Mouse (Mus musculus): ENCODE results near the gene Gtf2a1.
"Not testable (repeated sequence)": the region's sequence is repeated elsewhere in the genome, so short reads cannot be mapped to it uniquely, and the experiment has no call there.

The Gtf2a1 gene

DNA sequence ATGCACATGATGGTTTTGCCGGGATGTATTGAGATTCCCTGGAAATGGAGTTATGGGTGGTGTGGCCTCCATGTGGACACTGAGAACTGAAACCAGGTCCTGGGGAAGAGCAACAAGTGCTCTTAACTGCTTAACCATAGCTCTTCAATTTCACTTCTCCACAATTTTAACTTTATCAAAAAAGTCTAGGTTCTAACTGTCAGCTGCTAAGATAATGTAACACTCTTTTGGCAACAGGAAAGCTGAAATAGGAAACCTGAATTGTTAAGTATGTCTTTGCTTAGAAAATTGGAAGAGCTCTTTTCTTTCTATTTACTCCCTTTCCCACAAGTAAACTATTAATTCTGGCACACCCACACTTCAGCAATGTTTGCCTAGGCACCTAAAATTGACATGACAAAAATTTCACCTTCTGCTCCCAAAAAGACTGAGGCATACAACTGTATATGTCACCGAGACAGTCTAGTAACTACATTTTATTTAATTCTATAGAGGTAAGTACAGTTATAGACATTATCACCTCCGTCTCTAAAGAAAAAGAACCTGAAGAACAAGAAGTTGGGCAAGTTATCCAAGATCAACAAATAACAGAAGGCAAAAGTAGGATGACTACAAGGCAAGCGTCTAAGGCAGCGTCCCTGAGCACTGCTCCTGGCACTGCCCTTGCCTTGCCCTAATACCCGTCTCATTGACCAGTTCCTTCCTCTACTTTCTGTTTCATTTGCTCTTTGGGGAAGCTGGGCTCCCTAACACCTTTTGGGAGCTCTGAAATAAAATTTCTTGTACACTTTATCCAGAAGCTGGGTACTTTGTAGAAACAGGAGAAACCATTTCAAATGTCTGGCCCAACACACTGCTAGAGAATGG lies 8.8 kb downstream of the Gtf2a1 start:
- DNase-seq (ENCODE audit: low read depth, low spot score) = no peak

DNA sequence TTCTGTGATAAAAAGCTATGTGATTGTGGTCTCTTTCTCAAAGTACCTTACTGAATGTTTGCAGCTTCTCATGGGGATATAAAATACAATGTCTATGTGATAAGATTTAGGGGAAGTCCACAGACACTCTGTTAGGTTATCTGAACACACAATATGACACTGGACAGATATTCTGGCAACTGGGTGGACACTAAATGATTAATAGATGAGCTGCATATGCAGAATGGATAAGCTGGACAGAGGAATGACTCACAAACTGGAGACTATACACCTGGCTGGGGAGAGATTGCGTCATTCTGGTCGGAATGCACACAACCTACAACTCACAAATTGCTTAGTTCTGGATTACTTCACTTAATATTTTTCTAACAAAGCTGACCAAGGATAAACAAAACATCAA lies 10.6 kb downstream of the Gtf2a1 start:
- no peak for DNase-seq (ENCODE audit: low read depth, low spot score)

DNA sequence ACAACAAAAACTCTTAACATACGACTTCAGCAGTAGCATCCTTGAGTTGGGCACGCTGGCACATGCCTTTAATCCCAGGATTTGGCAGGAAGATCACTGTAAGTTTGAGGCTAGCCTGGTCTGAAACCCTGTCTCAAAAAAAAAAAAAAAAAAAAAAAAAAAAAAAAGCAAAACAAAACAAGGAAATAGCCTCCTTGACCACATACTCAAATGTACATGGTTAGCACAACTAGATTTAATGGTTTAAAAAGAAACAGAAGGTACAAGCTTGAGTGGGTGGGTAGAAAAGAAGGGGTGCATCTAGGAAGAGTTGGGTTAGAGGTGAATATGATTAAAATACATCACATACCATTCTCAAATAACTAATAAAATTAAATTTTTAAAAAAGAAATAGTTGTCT lies 18.6 kb downstream of the Gtf2a1 start:
- DNase-seq (ENCODE audit: low read depth, low spot score) = no peak

DNA sequence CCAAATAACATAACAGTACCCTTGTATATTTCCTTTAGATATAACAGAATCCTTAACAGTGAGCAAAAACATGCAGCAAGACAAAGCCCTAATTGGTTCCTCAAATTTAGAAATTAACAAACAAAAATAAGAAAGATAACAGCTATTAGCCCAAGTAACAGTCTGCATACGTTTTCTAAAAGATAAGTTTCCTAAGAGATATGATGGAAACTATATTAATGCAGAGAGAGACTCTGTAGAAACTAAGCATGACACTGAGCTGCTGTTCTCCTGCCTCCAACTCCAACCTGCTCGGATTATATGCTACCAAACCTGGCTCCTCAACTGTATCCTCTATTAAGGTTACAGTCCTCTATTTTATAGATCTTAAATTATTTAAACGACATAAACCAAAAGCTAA lies 21.0 kb downstream of the Gtf2a1 start:
- no peak for DNase-seq (ENCODE audit: low read depth, low spot score)

DNA sequence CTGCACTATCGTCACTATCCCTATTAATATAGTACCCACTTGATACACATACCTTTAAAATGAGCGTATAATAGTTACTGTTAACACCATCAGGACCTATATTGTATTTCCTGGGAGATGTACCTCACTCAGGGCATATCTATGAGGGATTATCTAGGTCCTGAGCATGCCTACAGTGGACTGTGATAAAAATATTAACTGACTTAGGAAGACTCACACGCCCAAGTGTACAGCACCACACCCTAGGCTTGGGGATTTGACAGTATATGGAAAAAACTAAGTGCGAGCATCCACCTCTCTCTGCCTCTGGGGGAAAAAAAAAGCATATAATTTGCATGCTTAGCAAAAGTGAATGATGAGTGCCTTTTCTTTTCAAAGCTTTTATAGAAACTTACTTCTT lies 23.1 kb downstream of the Gtf2a1 start:
- no peak for DNase-seq (ENCODE audit: low read depth, low spot score)

DNA sequence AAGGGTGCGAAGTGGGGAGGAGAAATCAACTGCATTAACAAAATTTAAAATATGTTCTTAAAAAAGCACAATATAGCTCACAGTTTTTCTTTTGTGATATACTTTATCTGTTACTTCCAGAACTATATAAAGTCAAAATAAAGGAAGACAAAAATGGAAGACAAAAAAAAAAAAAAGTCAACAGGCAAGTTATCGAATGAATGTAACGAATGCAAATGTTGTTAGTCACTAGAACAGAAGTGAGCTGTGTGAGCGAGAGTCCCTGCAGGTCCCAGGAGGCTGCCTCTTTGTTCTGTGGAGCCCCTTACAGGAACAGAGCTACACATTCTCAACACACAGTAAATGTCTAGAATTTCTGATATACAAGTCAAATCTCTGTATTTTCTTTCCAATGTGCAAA lies 32.1 kb downstream of the Gtf2a1 start:
- not testable (repeated sequence) for DNase-seq (ENCODE audit: low read depth, low spot score)

DNA sequence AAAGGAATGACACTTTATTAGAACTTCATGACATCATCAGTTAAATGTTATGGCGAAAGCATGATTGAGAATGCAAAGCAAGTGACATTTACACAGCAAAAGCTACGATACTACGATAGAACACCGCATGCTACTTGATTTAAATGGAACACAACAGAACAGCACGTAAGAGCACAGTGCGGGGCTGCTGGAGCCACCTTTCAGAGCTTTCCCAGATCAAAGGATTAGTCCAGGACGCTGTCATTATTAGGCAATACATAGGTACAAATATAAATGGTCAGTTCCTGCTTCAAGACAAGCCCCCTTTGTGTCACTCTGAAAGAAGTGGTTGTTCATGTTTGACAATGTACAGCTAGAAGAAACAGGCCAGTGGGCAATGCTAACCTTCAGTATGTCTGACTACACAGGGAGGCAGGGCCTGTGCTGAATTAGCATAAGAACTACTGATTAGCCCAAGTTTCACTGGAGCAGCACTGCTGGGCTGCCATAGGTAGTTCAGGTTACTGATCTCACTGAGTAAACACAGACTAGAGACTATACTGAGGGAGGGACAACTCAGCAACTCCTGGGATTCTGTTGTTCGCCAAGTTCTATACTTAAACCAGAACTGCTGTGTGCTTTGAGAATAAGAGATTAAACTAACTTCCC lies 32.8 kb downstream of the Gtf2a1 start:
- peak; percentile 29 for DNase-seq (ENCODE audit: low read depth, low spot score)

DNA sequence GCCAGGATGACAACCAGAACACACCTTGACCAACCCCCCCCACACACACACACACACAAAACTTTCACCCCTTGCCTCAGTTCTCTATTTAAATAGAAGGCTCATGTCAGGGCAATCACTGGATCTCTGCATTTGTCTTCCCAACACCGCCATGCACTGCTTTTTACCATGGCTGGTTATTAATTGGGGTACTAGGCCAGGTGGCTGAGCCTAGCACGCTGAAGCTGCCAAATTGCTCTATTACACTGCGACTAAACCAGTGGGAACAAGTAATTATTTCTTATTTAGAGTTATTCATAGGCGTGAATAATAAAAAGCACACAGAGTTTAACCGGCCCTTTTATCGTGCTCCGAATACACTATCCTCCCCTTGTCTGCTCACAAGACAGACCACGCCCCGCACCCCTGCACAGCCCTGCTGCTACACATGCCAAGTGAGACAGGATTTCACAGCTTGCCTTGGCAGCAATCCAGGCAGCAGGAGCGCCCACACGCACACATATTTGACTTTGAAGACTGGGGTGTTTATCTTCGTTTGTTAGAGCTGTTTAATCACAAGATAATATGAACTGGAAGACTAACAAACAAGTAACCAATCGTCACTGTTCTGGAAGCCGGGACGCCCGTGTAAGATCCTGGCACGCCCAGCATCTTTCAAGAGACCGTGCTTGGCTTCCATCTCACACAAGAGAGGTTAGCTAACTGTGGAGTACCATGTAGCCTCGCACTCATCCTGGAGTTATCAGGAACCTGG lies 38.3 kb downstream of the Gtf2a1 start:
- peak; percentile 55 for DNase-seq (ENCODE audit: low read depth, low spot score)

DNA sequence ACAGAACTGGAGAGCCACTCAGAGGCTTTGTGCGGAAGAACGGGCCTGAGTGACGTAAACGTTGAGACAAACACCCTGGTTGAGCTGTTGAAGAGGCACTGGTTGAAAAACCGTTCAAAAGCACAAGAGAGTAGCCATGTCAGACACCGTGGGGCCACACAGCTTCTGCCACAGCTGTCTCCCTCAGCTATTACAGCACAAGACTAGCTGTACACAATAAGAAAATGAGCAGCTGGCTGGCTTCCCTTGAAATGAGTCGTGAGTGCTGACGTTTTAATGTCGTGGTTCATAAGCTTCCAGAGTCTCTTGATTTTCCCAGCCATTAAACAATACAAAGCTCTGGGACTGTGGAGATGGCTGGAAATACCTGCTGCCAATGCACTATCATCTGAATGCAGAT lies 40.8 kb downstream of the Gtf2a1 start:
- no peak for DNase-seq (ENCODE audit: low read depth, low spot score)

DNA sequence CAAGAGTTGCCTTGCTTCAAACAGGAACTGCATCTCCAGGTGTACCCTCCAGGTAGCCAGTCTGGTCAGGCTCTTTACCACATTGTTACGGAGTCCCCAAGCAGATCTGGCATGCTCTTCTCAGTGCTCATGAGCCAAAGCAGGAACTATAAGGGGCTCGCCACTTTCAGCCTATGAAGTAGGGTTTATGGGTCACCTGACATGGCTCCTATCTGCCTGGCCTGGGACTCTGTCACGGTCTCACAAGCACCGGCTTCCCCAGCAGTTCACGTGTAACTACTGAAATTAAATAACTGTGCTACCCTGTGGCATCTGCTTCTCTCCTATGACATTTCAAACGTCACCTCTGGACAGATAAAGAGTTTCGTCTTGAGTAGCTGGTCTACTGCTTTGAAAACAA lies 50.1 kb downstream of the Gtf2a1 start:
- no peak for DNase-seq (ENCODE audit: low read depth, low spot score)

DNA sequence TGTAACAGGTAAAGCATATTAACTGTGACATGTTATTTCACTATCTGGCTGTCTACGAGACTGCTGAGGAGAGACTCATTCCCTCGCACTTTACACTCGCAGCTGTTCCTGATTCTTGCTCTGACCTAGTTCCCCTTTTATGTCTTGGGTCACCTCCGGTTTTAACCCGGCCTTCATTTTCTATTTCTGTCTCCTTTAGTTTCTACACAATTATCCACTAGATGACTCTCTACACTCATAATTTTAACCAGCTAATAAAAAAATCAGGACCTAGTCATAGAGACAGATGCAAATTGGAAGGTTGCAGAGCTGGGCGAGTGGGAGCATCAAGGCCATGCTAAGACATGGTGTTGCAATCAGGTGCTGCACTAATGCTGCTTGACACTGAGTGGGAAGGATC lies 55.8 kb downstream of the Gtf2a1 start:
- DNase-seq (ENCODE audit: low read depth, low spot score) = no peak

DNA sequence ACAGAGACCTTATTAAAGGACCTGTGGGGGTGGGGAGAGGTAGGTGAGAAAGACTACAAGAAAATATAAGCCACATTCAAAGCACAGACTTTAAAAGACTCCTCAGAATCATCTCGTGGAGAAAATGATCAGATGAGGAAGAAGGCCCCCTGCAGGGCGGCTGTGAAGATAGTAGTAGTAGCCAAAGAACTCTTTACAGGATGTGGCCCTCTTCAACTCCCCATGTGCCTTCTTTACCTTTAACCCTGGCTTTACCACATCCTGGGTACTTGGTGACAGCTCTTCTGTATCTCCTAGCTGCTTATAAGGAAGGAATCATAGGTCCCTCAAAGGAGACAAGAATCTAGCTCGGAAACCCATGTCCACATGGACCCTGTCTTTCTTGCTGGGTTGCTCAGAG lies 66.7 kb downstream of the Gtf2a1 start:
- DNase-seq (ENCODE audit: low read depth, low spot score) = no peak

DNA sequence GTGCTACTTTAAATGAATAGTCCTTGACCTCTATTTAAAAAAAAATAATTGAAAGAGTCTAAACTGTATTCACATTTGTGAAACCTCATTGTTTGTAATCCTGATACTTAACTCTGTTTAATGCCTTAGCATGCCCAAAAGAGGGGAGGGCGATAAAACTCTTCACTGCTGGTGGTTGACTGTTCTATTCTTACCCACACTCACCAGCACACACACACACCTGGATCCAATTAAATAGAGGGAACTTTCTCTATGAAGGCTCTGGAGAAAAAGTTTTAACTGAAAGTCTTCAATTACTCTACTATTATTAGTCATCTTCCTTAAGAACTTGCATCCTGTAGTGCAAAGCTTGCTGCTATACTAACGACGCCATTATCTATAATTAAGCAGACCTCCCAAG lies 72.5 kb downstream of the Gtf2a1 start:
- DNase-seq (ENCODE audit: low read depth, low spot score) = no peak

DNA sequence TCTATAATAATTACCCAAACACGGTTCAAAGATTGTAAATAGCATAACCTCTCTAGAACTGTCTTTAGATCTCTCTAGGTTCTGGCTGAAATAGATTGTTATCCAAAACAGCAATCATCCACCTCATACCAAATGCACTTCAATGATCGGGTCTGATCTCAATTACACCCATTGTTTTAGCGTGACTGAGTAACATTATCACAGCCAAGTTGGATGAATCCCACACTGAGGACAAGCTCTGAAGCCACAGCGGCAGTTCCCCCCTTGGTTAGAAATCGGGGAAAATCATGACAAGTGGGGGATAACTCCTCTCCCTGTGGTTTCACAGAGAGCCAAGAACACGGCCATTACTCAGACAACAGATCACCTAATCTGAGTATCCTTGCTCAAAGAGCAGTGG lies 76.3 kb downstream of the Gtf2a1 start:
- DNase-seq (ENCODE audit: low read depth, low spot score) = no peak

DNA sequence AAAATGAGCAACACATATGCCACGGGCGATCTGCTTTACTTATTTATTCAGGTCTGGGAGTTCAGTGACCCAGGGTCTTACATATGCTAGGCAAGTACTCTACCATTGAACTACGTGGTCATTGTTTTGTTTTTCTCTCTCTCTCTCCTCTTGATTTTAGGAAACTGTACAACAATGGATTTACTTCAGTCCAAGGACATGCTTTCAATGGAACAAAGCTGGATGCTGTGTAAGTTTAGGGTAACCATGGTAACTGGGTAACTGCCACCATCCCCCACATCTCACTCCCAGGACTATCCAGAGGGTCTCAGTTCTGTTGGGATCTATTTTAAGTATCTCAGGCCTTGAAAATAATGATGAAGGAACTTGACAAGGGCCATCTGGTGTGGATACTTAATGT lies 78.5 kb downstream of the Gtf2a1 start:
- DNase-seq (ENCODE audit: low read depth, low spot score) = peak; percentile 28

All from ZHBTc4 (cell line).